Mouse (Mus musculus) bone marrow, adult 2 months (tissue): ENCODE data around the gene Col25a1. TPM values are rescaled to one million over a fixed set of nuclear protein-coding genes. Genes with fewer than 3 reads are reported as not detected.

Source experiments
- H3K27ac ChIP-seq: fragments of 200-500 bp; 2 replicates; pipeline ENCODE4 v1.5.1; 2012; ENCODE audit warnings: low read depth, mild to moderate bottlenecking, control low read depth, inconsistent platforms, low read length; ENCODE audit not compliant: control insufficient read depth, poor library complexity, insufficient read depth
- H3K4me1 ChIP-seq: fragments of 200-500 bp; 2 replicates; pipeline ENCODE4 v1.6.1; 2011; ENCODE audit warnings: low read length; ENCODE audit not compliant: control insufficient read depth, insufficient read depth
- H3K4me3 ChIP-seq: fragments of 200-500 bp; replicated peaks from 2 replicates; pipeline ENCODE3; 2011; ENCODE audit warnings: mild to moderate bottlenecking, low read depth, low read length, control low read depth; ENCODE audit not compliant: control insufficient read depth
- CTCF ChIP-seq: fragments of 200-500 bp; IDR thresholded peaks from 2 replicates; pipeline ENCODE4 v1.5.1; 2011; ENCODE audit warnings: low read length, control low read depth; ENCODE audit not compliant: control insufficient read depth, insufficient read depth
- POLR2A ChIP-seq: fragments of 200-500 bp; IDR thresholded peaks from 2 replicates; pipeline ENCODE4 v1.6.1; 2011; ENCODE audit warnings: low read depth, mild to moderate bottlenecking, control low read depth, low read length, borderline replicate concordance; ENCODE audit not compliant: control insufficient read depth
- WGBS: fragments of 180-500 bp; shearing (Covaris S2); methylation state at CpG from one replicate; pipeline ENCODE4 v1.1.7; 2018; 5-methylcytosine and 5-hydroxymethylcytosine counted together
- polyA plus RNA-seq: library from polyadenylated mRNA; stranded (reverse); fragments of >200 nt; gene quantifications from 2 replicates; pipeline ENCODE4 v1.2.4, GENCODE M21; 2011; ENCODE audit warnings: low replicate concordance; ENCODE audit not compliant: missing spikeins, insufficient read depth, insufficient read length

Gene Col25a1
- polyA plus RNA-seq, 1 experiment, result not detected

- Histone ChIP-seq H3K27ac (no peak overlapping the region), H3K4me1 (no peaks in the 10 kb centered on the region), H3K4me3 (no peak overlapping the region)
- TF ChIP-seq CTCF (no peak), POLR2A (no peak)
- WGBS, result 63% methylated on average over 8 of the region's 8 CpGs
These were observed 463.7 kb downstream of the Col25a1 start for GRCm38 (mm10) chr3:130595050-130595449.

DNA sequence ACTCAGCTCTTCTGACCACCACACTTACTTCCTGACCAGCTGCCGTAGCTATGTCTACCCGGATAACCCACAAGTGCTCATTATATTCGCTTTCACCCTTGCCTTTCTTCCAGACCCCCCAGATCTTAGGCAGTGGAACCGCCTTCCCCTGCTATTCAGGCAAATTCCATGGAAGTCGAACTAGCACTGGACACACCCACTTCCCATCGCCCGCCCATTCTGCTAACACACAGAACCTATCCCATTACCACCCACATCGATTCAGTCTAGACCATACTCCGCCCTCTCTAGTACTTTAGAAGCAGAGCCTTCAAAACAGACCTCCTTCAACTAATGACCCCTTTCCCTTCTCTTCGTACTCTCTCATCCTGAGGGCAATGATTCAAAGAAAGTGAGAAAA, 470.2 kb downstream of the Col25a1 start:
- TF ChIP-seq CTCF, result no peak
- no peak for TF ChIP-seq POLR2A
- H3K27ac ChIP-seq, result no peak overlapping the region
- WGBS, result 67% methylated on average over 10 of the region's 10 CpGs

GRCm38 (mm10) chr3:130607924-130608323, 476.6 kb downstream of the Col25a1 start:
- Histone ChIP-seq H3K27ac (no peak overlapping the region), H3K4me1 (no peaks in the 10 kb centered on the region), H3K4me3 (no peak overlapping the region)
- TF ChIP-seq POLR2A (no peak), CTCF (no peak)
- WGBS, result 78% methylated on average over 2 of the region's 2 CpGs

More for the DNA sequence above, 470.2 kb downstream of the Col25a1 start:
- Histone ChIP-seq H3K4me3 (no peak overlapping the region), H3K4me1 (no peaks in the 10 kb centered on the region)

GRCm38 (mm10) chr3:130614444-130614843, 483.1 kb downstream of the Col25a1 start:
- Histone ChIP-seq H3K4me3 (no peak overlapping the region), H3K4me1 (no peaks in the 10 kb centered on the region), H3K27ac (no peak overlapping the region)
- no peak for TF ChIP-seq CTCF
- no peak for TF ChIP-seq POLR2A
- 86% methylated on average over 9 of the region's 9 CpGs for WGBS

DNA sequence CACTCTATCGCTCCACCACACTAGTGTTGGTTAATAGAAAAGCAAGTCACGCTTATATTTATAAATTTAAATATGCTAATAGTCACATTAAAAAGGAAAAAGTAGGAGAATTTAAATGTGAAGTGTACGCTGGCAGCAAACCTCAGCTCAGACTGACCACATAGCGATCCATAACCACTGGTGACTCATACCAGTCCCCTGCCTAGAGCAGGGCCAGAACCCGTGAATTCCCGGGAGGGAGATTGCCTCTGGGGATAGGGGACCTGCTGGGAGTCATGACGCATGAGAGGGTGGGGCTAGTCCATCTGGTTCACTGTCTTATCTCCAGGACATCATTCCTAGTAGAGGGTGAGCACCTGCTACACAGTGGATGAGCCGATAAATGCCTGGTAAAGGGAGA, 484.3 kb downstream of the Col25a1 start:
- Histone ChIP-seq H3K4me1 (no peaks in the 10 kb centered on the region), H3K27ac (no peak overlapping the region), H3K4me3 (no peak overlapping the region)
- TF ChIP-seq CTCF (no peak), POLR2A (no peak)
- WGBS, result 65% methylated on average over 8 of the region's 8 CpGs

- Histone ChIP-seq H3K4me1 (no peaks in the 10 kb centered on the region), H3K4me3 (no peak within 1 kb of the TSS), H3K27ac (no peak within 1 kb of the TSS)
- WGBS, result 9% methylated on average over 10 of the region's 10 CpGs
- TF ChIP-seq CTCF (no peak), POLR2A (no peak)
These were observed 486.2 kb downstream of the Col25a1 start, which contains the start of gene Etnppl for GRCm38 (mm10) chr3:130617439-130617898. Gene Etnppl, plus strand, starts transcription at chr3:130617448.

- no peak for TF ChIP-seq CTCF
- no peak for TF ChIP-seq POLR2A
- whole genome bisulfite sequencing, result 71% methylated on average over 12 of the region's 12 CpGs
- H3K4me1 ChIP-seq, result no peaks in the 10 kb centered on the region
- H3K27ac ChIP-seq, result no peak overlapping the region
- H3K4me3 ChIP-seq, result no peak overlapping the region
These were observed 489.3 kb downstream of the Col25a1 start for GRCm38 (mm10) chr3:130620517-130621146.

DNA sequence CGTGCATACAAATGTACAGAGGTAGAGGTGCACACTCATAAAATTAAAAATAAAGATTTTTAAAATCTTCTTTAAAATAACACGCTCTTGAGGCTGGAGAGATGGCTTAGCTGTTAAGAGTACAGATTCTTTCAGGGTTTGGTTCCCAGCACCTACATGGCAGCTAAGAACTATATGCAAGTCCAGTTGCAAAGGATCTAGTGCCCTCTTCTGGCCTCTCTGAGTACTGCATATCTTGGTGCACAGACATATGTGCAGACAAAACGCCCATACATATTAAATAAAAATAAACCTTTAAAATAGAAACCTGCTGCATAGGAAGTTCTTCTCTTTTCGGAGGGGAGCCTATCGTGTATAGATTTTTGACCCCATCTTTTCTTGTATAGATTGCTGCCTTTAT, 497.1 kb downstream of the Col25a1 start:
- TF ChIP-seq POLR2A (no peak), CTCF (no peak)
- WGBS, result 77% methylated on average over 5 of the region's 5 CpGs
- Histone ChIP-seq H3K27ac (no peak overlapping the region), H3K4me3 (no peak overlapping the region), H3K4me1 (no peaks in the 10 kb centered on the region)
